Mouse (Mus musculus) large intestine, adult 2 months (tissue): ENCODE results near the gene Ptpn14. TPM values are rescaled to one million over a fixed set of nuclear protein-coding genes. Genes with fewer than 3 reads are reported as not detected.

Experiments used
- DNase-seq: peaks from one replicate; pipeline ENCODE4 v3.0.0-alpha.2; 2012; ENCODE audit warnings: low read depth, low spot score
- WGBS: fragments of 180-500 bp; shearing (Covaris S2); methylation state at CpG from one replicate; pipeline ENCODE4 v1.1.7; 2018; 5-methylcytosine and 5-hydroxymethylcytosine counted together
- polyA plus RNA-seq: library from polyadenylated mRNA; depleted of rRNA; stranded (reverse); fragments of >200 nt; gene quantifications from 2 replicates; pipeline ENCODE4 v1.2.3, GENCODE M21; 2012

Ptpn14 gene
- polyA plus RNA-seq, 1 experiment, result 2.1 TPM

- DNase-seq, result no peak
- WGBS, result 62% methylated on average over 19 of the region's 19 CpGs
Observed at GRCm38 (mm10) chr1:189715915-189716797, 11.9 kb upstream of the Ptpn14 start.

- DNase-seq, result no peak
- WGBS, result 88% methylated on average over 11 of the region's 11 CpGs
Observed at GRCm38 (mm10) chr1:189717546-189717945, 10.5 kb upstream of the Ptpn14 start.

GRCm38 (mm10) chr1:189718600-189718999 is 9.5 kb upstream of the Ptpn14 start:
- DNase-seq, result no peak
- 60% methylated on average over 5 of the region's 5 CpGs for WGBS

GRCm38 (mm10) chr1:189726121-189726520 is 1.9 kb upstream of the Ptpn14 start:
- 84% methylated on average over 4 of the region's 4 CpGs for WGBS
- DNase-seq, result no peak

GRCm38 (mm10) chr1:189727346-189727883 is 653 bp upstream of the Ptpn14 start:
- DNase-seq, result no peak
- 2% methylated on average over 22 of the region's 22 CpGs for WGBS

- WGBS, result 6% methylated on average over 15 of the region's 15 CpGs
- DNase-seq, result no peak
Observed at GRCm38 (mm10) chr1:189728784-189729115, 682 bp downstream of the Ptpn14 start.

- WGBS, result 44% methylated on average over 17 of the region's 17 CpGs
Observed at GRCm38 (mm10) chr1:189729141-189729815, 1.2 kb downstream of the Ptpn14 start.

GRCm38 (mm10) chr1:189731697-189732096 is 3.6 kb downstream of the Ptpn14 start:
- DNase-seq, result no peak
- WGBS, result 40% methylated on average over 10 of the region's 10 CpGs

More at GRCm38 (mm10) chr1:189729141-189729815, 1.2 kb downstream of the Ptpn14 start:
- no peak for DNase-seq

- WGBS, result 27% methylated on average over 8 of the region's 8 CpGs
- no peak for DNase-seq
Observed at GRCm38 (mm10) chr1:189732156-189732555, 4.1 kb downstream of the Ptpn14 start.

- no peak for DNase-seq
- whole genome bisulfite sequencing, result 41% methylated on average over 7 of the region's 7 CpGs
Observed at GRCm38 (mm10) chr1:189740075-189740474, 12.0 kb downstream of the Ptpn14 start.

GRCm38 (mm10) chr1:189742041-189742440 is 14.0 kb downstream of the Ptpn14 start:
- 62% methylated on average over 5 of the region's 5 CpGs for WGBS
- no peak for DNase-seq

- DNase-seq, result no peak
- WGBS, result 75% methylated on average over 5 of the region's 5 CpGs
Observed at GRCm38 (mm10) chr1:189743136-189743535, 15.1 kb downstream of the Ptpn14 start.

- no peak for DNase-seq
Observed at GRCm38 (mm10) chr1:189744914-189745710, 17.0 kb downstream of the Ptpn14 start.

GRCm38 (mm10) chr1:189746520-189746919 is 18.5 kb downstream of the Ptpn14 start:
- WGBS, result 49% methylated on average over 4 of the region's 4 CpGs
- DNase-seq, result no peak

More at GRCm38 (mm10) chr1:189744914-189745710, 17.0 kb downstream of the Ptpn14 start:
- WGBS, result 79% methylated on average over 4 of the region's 4 CpGs

- WGBS, result 92% methylated on average over 4 of the region's 4 CpGs
- no peak for DNase-seq
Observed at GRCm38 (mm10) chr1:189749789-189750188, 21.7 kb downstream of the Ptpn14 start.

GRCm38 (mm10) chr1:189750233-189750632 is 22.2 kb downstream of the Ptpn14 start:
- no peak for DNase-seq
- WGBS, result 71% methylated on average over 5 of the region's 5 CpGs

- 79% methylated on average over 6 of the region's 6 CpGs for WGBS
- no peak for DNase-seq
Observed at GRCm38 (mm10) chr1:189752245-189752644, 24.2 kb downstream of the Ptpn14 start.

- WGBS, result 76% methylated on average over 8 of the region's 8 CpGs
- DNase-seq, result no peak
Observed at GRCm38 (mm10) chr1:189755072-189755471, 27.0 kb downstream of the Ptpn14 start.

- DNase-seq, result no peak
- WGBS, result 24% methylated on average over 19 of the region's 19 CpGs
Observed at GRCm38 (mm10) chr1:189756306-189757053, 28.4 kb downstream of the Ptpn14 start.
